In genomic region chr9:63709266-63709665, GRCm38 (mm10) we compare ENCODE assay signal across 13 mouse cellular contexts. TPM values are rescaled to one million over a fixed set of nuclear protein-coding genes. Genes with fewer than 3 reads are reported as not detected.
DNase-seq lines count a peak whose midpoint lies in the region; ATAC-seq and TF ChIP-seq lines count a peak whose summit lies in the region.
"Had no signal": no experiment of that assay in that cellular context is flagged by ENCODE, and none has a peak within 500 bp of the region (broad histone marks: within the 10 kb centered on the region; RNA-seq: fewer than 3 reads in every experiment).

No protein-coding gene starts in this region.

- H3K4me1 ChIP-seq in kidney, postnatal 0 days (replicated peaks; ENCODE audit: insufficient read depth, low read length), result peaks cover 36% of the 10 kb centered on the region
- no peaks in the 10 kb centered on the region; the same call in none of the 2 replicates for H3K4me1 ChIP-seq in testis, adult 2 months (ENCODE audit: control insufficient read depth, insufficient read depth, low read length)

- no peaks in the 10 kb centered on the region for H3K27me3 ChIP-seq in kidney, postnatal 0 days (ENCODE audit: insufficient read depth, low read length)
- H3K27me3 ChIP-seq in testis, adult 2 months (ENCODE audit: control insufficient read depth, insufficient read depth, low read length), result no peaks in the 10 kb centered on the region
- no peaks in the 10 kb centered on the region for H3K27me3 ChIP-seq in splenic B cell, adult 2 months (ENCODE audit: control insufficient read depth, insufficient read depth, low read length, poor library complexity, severe bottlenecking)
- H3K27me3 ChIP-seq: hindbrain, embryonic 15.5 days; kidney, embryonic 15.5 days; stomach, embryonic 15.5 days had no signal

- H3K4me3 ChIP-seq in kidney, postnatal 0 days (replicated peaks; ENCODE audit: low read depth, low read length), result no peak overlapping the region
- no peak overlapping the region for H3K4me3 ChIP-seq in testis, adult 2 months (ENCODE audit: control insufficient read depth, low read depth, low read length)
- H3K4me3 ChIP-seq: embryonic facial prominence, embryonic 10.5 days; hindbrain, embryonic 15.5 days; kidney, embryonic 15.5 days; stomach, embryonic 15.5 days had no signal

- H3K36me3 ChIP-seq in kidney, postnatal 0 days (ENCODE audit: insufficient read depth, low read length), result peaks cover 6% of the 10 kb centered on the region; the same call in 1 of the 2 replicates
- no peaks in the 10 kb centered on the region for H3K36me3 ChIP-seq in testis, adult 2 months (ENCODE audit: control insufficient read depth, insufficient read depth, low read length)
- H3K36me3 ChIP-seq in splenic B cell, adult 2 months (ENCODE audit: control insufficient read depth, insufficient read depth, low read length, poor library complexity, severe bottlenecking), result no peaks in the 10 kb centered on the region
- H3K36me3 ChIP-seq: hindbrain, embryonic 15.5 days had no signal

- ATAC-seq in CD4-positive, CD25-positive, alpha-beta regulatory T cell, adult 4 months, result no peak
- ATAC-seq in kidney, postnatal 0 days (replicated peaks; ENCODE audit: low FRiP score, low read depth), result no peak

- DNase-seq in CD4-positive, CD25-positive, alpha-beta regulatory T cell, adult 2 months (ENCODE audit: low read depth, low spot score), result peak; percentile 52
- no peak for DNase-seq in kidney, postnatal 0 days (ENCODE audit: low spot score)
- DNase-seq in kidney, postnatal 36 days, result no peak
- DNase-seq in testis, postnatal 10 days (ENCODE audit: low spot score), result no peak
- DNase-seq in splenic B cell, adult 2 months (ENCODE audit: low read depth, low spot score), result peak; percentile 41
- no peak for DNase-seq in ovary, postnatal 10 days (ENCODE audit: low spot score)
- DNase-seq: cerebellum, adult 9-10 months had no signal

- no peaks in the 10 kb centered on the region for H3K9me3 ChIP-seq in kidney, postnatal 0 days (replicated peaks; ENCODE audit: low read length)
- H3K9me3 ChIP-seq: hindbrain, embryonic 15.5 days; stomach, embryonic 15.5 days had no signal

- no peak overlapping the region for H3K9ac ChIP-seq in kidney, postnatal 0 days (ENCODE audit: low read depth, low read length)
- H3K9ac ChIP-seq: hindbrain, embryonic 15.5 days; kidney, embryonic 15.5 days; stomach, embryonic 15.5 days had no signal

- H3K27ac ChIP-seq in kidney, postnatal 0 days, result no peak overlapping the region
- H3K27ac ChIP-seq in testis, adult 2 months (ENCODE audit: control insufficient read depth, insufficient read depth, low read depth, low read length), result no peak overlapping the region
- H3K27ac ChIP-seq: embryonic facial prominence, embryonic 10.5 days; hindbrain, embryonic 15.5 days; stomach, embryonic 15.5 days had no signal

- no peak overlapping the region for H3K4me2 ChIP-seq in kidney, postnatal 0 days (ENCODE audit: low read length)
- H3K4me2 ChIP-seq: hindbrain, embryonic 15.5 days; kidney, embryonic 15.5 days; stomach, embryonic 15.5 days had no signal

- TF ChIP-seq CTCF in kidney, postnatal 0 days (IDR thresholded peaks at IDR 0.05; ENCODE audit: low read depth), result peak; percentile 61
- peak; percentile 78; the same call in 1 of the 2 replicates for TF ChIP-seq CTCF in testis, adult 2 months (IDR thresholded peaks at IDR 0.05; ENCODE audit: control insufficient read depth, insufficient read depth, insufficient replicate concordance, low read depth, low read length)

- no peak for TF ChIP-seq POLR2A in testis, adult 2 months (IDR thresholded peaks at IDR 0.05; ENCODE audit: control insufficient read depth, low read depth, low read length)

RNA-seq across cellular contexts. Expression of gene Smad3, which starts 48.5 kb away (rescaled TPM):
- 10 to 100 TPM; 15.6 to 36.9 TPM for polyA plus RNA-seq in CD4-positive, CD25-positive, alpha-beta regulatory T cell, adult 4 months (2017; shearing (Covaris generic))
- 19.2 and 20.0 TPM in 2 replicates for polyA plus RNA-seq in kidney, postnatal 0 days (2015; fragmentation: Nextera tagmentation; extraction: Ambion mirVana)
- 3.6 and 6.1 TPM in 2 replicates for polyA plus RNA-seq in testis, adult 2 months (2012; rRNA removed)

Comparison
In these comparisons a context has a peak if more than half of its experiments do, and no peak if none do; other contexts are left out.
1. DNase-seq: peak in CD4-positive, CD25-positive, alpha-beta regulatory T cell, adult 2 months (single experiment) and splenic B cell, adult 2 months (single experiment); none in kidney, postnatal 0 days (single experiment), kidney, postnatal 36 days (0 of 2), testis, postnatal 10 days (single experiment) and ovary, postnatal 10 days (single experiment).